Mouse (Mus musculus): ENCODE data around the gene Gm10643. TPM values are rescaled to one million over a fixed set of nuclear protein-coding genes. Genes with fewer than 3 reads are reported as not detected.

The Gm10643 gene
- polyA plus RNA-seq, 1 experiment: 0.36 TPM

- 27% methylated on average over 5 of the region's 5 CpGs for WGBS
- peak; percentile 81 for DNase-seq
- no peak overlapping the region for H3K27ac ChIP-seq (ENCODE audit: control insufficient read depth, insufficient read depth, low read length)
Measured at GRCm38 (mm10) chr8:84039050-84039449, 25.9 kb downstream of the Gm10643 start.

GRCm38 (mm10) chr8:84038015-84038414, 26.9 kb downstream of the Gm10643 start:
- H3K4me3 ChIP-seq (ENCODE audit: control insufficient read depth, insufficient read depth, low read length): no peak overlapping the region
- H3K27me3 ChIP-seq (ENCODE audit: control insufficient read depth, insufficient read depth, low read length): no peaks in the 10 kb centered on the region
- no peak overlapping the region for H3K27ac ChIP-seq (ENCODE audit: control insufficient read depth, insufficient read depth, low read length)
- peaks cover 34% of the 10 kb centered on the region for H3K36me3 ChIP-seq (ENCODE audit: control insufficient read depth, insufficient read depth, low read length)
- TF ChIP-seq POLR2A (IDR thresholded peaks at IDR 0.05; ENCODE audit: control insufficient read depth, extremely low read depth, insufficient read depth, low read length, poor library complexity): no peak
- no peak for TF ChIP-seq CTCF (IDR thresholded peaks at IDR 0.05; ENCODE audit: borderline replicate concordance, control insufficient read depth, extremely low read depth, insufficient read depth, low read length, poor library complexity)
- DNase-seq: no peak
- 96% methylated on average over 5 of the region's 5 CpGs for WGBS
- H3K4me1 ChIP-seq (replicated peaks; ENCODE audit: control insufficient read depth, insufficient read depth, low read length): peaks cover 22% of the 10 kb centered on the region

More at GRCm38 (mm10) chr8:84039050-84039449, 25.9 kb downstream of the Gm10643 start:
- no peaks in the 10 kb centered on the region for H3K27me3 ChIP-seq (ENCODE audit: control insufficient read depth, insufficient read depth, low read length)
- TF ChIP-seq CTCF (IDR thresholded peaks at IDR 0.05; ENCODE audit: borderline replicate concordance, control insufficient read depth, extremely low read depth, insufficient read depth, low read length, poor library complexity): peak; percentile 67; the same call in 1 of the 2 replicates
- TF ChIP-seq POLR2A (IDR thresholded peaks at IDR 0.05; ENCODE audit: control insufficient read depth, extremely low read depth, insufficient read depth, low read length, poor library complexity): 0 out of 2 replicates have a peak, but pooled peaks have one; percentile 29
- peaks cover 24% of the 10 kb centered on the region for H3K36me3 ChIP-seq (ENCODE audit: control insufficient read depth, insufficient read depth, low read length)
- no peak overlapping the region for H3K4me3 ChIP-seq (ENCODE audit: control insufficient read depth, insufficient read depth, low read length)
- peaks cover 25% of the 10 kb centered on the region for H3K4me1 ChIP-seq (replicated peaks; ENCODE audit: control insufficient read depth, insufficient read depth, low read length)

- no peak for TF ChIP-seq POLR2A (IDR thresholded peaks at IDR 0.05; ENCODE audit: control insufficient read depth, extremely low read depth, insufficient read depth, low read length, poor library complexity)
- TF ChIP-seq CTCF (IDR thresholded peaks at IDR 0.05; ENCODE audit: borderline replicate concordance, control insufficient read depth, extremely low read depth, insufficient read depth, low read length, poor library complexity): no peak
- peaks cover 29% of the 10 kb centered on the region for H3K36me3 ChIP-seq (ENCODE audit: control insufficient read depth, insufficient read depth, low read length)
- no peak overlapping the region for H3K4me3 ChIP-seq (ENCODE audit: control insufficient read depth, insufficient read depth, low read length)
- DNase-seq: no peak
- no peaks in the 10 kb centered on the region; the same call in 1 of the 2 replicates for H3K27me3 ChIP-seq (ENCODE audit: control insufficient read depth, insufficient read depth, low read length)
- H3K27ac ChIP-seq (ENCODE audit: control insufficient read depth, insufficient read depth, low read length): no peak overlapping the region
- H3K4me1 ChIP-seq (replicated peaks; ENCODE audit: control insufficient read depth, insufficient read depth, low read length): no peaks in the 10 kb centered on the region
- WGBS: 92% methylated on average over 4 of the region's 4 CpGs
Measured at GRCm38 (mm10) chr8:84032777-84033176, 32.2 kb downstream of the Gm10643 start.

- 92% methylated on average over 5 of the region's 5 CpGs for WGBS
- Histone ChIP-seq H3K36me3 (ENCODE audit: control insufficient read depth, insufficient read depth, low read length) (peaks cover 17% of the 10 kb centered on the region), H3K27me3 (ENCODE audit: control insufficient read depth, insufficient read depth, low read length) (no peaks in the 10 kb centered on the region; the same call in 1 of the 2 replicates), H3K4me1 (replicated peaks; ENCODE audit: control insufficient read depth, insufficient read depth, low read length) (peaks cover 12% of the 10 kb centered on the region; the same call in 1 of the 2 replicates), H3K27ac (ENCODE audit: control insufficient read depth, insufficient read depth, low read length) (no peak overlapping the region), H3K4me3 (ENCODE audit: control insufficient read depth, insufficient read depth, low read length) (no peak overlapping the region)
- TF ChIP-seq CTCF (IDR thresholded peaks at IDR 0.05; ENCODE audit: borderline replicate concordance, control insufficient read depth, extremely low read depth, insufficient read depth, low read length, poor library complexity) (no peak), POLR2A (IDR thresholded peaks at IDR 0.05; ENCODE audit: control insufficient read depth, extremely low read depth, insufficient read depth, low read length, poor library complexity) (no peak)
- DNase-seq: no peak
Measured at GRCm38 (mm10) chr8:84029272-84029671, 35.7 kb downstream of the Gm10643 start.

GRCm38 (mm10) chr8:84027449-84027848, 37.5 kb downstream of the Gm10643 start:
- no peak overlapping the region for H3K27ac ChIP-seq (ENCODE audit: control insufficient read depth, insufficient read depth, low read length)
- DNase-seq: no peak
- no peaks in the 10 kb centered on the region; the same call in 1 of the 2 replicates for H3K27me3 ChIP-seq (ENCODE audit: control insufficient read depth, insufficient read depth, low read length)
- 5% methylated on average over 10 of the region's 10 CpGs for whole genome bisulfite sequencing
- no peak overlapping the region for H3K4me3 ChIP-seq (ENCODE audit: control insufficient read depth, insufficient read depth, low read length)
- peaks cover 12% of the 10 kb centered on the region; the same call in 1 of the 2 replicates for H3K4me1 ChIP-seq (replicated peaks; ENCODE audit: control insufficient read depth, insufficient read depth, low read length)
- H3K36me3 ChIP-seq (ENCODE audit: control insufficient read depth, insufficient read depth, low read length): no peaks in the 10 kb centered on the region; the same call in 1 of the 2 replicates
- no peak for TF ChIP-seq POLR2A (IDR thresholded peaks at IDR 0.05; ENCODE audit: control insufficient read depth, extremely low read depth, insufficient read depth, low read length, poor library complexity)
- TF ChIP-seq CTCF (IDR thresholded peaks at IDR 0.05; ENCODE audit: borderline replicate concordance, control insufficient read depth, extremely low read depth, insufficient read depth, low read length, poor library complexity): no peak

GRCm38 (mm10) chr8:84025863-84026262, 39.1 kb downstream of the Gm10643 start:
- whole genome bisulfite sequencing: 2% methylated on average over 41 of the region's 41 CpGs

More at GRCm38 (mm10) chr8:84025863-84026262, 39.1 kb downstream of the Gm10643 start:
- Histone ChIP-seq H3K36me3 (ENCODE audit: control insufficient read depth, insufficient read depth, low read length) (no peaks in the 10 kb centered on the region; the same call in 1 of the 2 replicates), H3K27me3 (ENCODE audit: control insufficient read depth, insufficient read depth, low read length) (no peaks in the 10 kb centered on the region; the same call in 1 of the 2 replicates), H3K27ac (ENCODE audit: control insufficient read depth, insufficient read depth, low read length) (no peak overlapping the region), H3K4me3 (ENCODE audit: control insufficient read depth, insufficient read depth, low read length) (peak overlapping the region; percentile 10; the same call in 1 of the 2 replicates), H3K4me1 (replicated peaks; ENCODE audit: control insufficient read depth, insufficient read depth, low read length) (peaks cover 12% of the 10 kb centered on the region; the same call in 1 of the 2 replicates)
- DNase-seq: peak; percentile 78
- TF ChIP-seq CTCF (IDR thresholded peaks at IDR 0.05; ENCODE audit: borderline replicate concordance, control insufficient read depth, extremely low read depth, insufficient read depth, low read length, poor library complexity) (no peak), POLR2A (IDR thresholded peaks at IDR 0.05; ENCODE audit: control insufficient read depth, extremely low read depth, insufficient read depth, low read length, poor library complexity) (no peak)
